Mouse (Mus musculus) intestine, embryonic 14.5 days (tissue): ENCODE data around the gene Serpina5. TPM values are rescaled to one million over a fixed set of nuclear protein-coding genes. Genes with fewer than 3 reads are reported as not detected.

ENCODE experiments used
- polyA plus RNA-seq: library from polyadenylated mRNA; unstranded; fragments of >200 nt; fragmentation: Nextera tagmentation; extraction: Ambion mirVana; gene quantifications from 2 replicates; pipeline ENCODE4 v1.2.1, GENCODE M21; 2014

Gene Serpina5
- polyA plus RNA-seq, 1 experiment from 2014 or later = not detected

Other genes with a start within 250 kb of the Serpina5 start
- gene Serpina1a, start 237.6 kb upstream of the Serpina5 start, polyA plus RNA-seq = 35.4 and 41.6 TPM in 2 replicates
- 30.5 and 35.0 TPM in 2 replicates for gene Serpina1c, start 196.2 kb upstream of the Serpina5 start, polyA plus RNA-seq
- gene Serpina1e, start 142.1 kb upstream of the Serpina5 start, polyA plus RNA-seq = 5.3 and 9.2 TPM in 2 replicates
- not detected in 2 replicates for gene Serpina11, start 111.2 kb upstream of the Serpina5 start, polyA plus RNA-seq
- gene Serpina9, start 87.4 kb upstream of the Serpina5 start, polyA plus RNA-seq = 0.04 TPM in 1 of 2 replicates, not detected in the other
- gene Serpina12, start 56.7 kb upstream of the Serpina5 start, polyA plus RNA-seq = not detected in 2 replicates
- gene Serpina3a, start 11.6 kb downstream of the Serpina5 start, polyA plus RNA-seq = not detected in 2 replicates
- 0.13 TPM in 1 of 2 replicates, not detected in the other for gene Serpina3b, start 26.9 kb downstream of the Serpina5 start, polyA plus RNA-seq
- gene Serpina3c, start 52.8 kb downstream of the Serpina5 start, polyA plus RNA-seq = not detected in 2 replicates
- 0.12 and 0.17 TPM in 2 replicates for gene Serpina3f, start 113.4 kb downstream of the Serpina5 start, polyA plus RNA-seq
- 2.2 and 2.7 TPM in 2 replicates for gene Serpina3g, start 135.1 kb downstream of the Serpina5 start, polyA plus RNA-seq
- not detected in 2 replicates for gene Serpina3i, start 162.0 kb downstream of the Serpina5 start, polyA plus RNA-seq
- not detected in 2 replicates for gene Serpina3j, start 213.4 kb downstream of the Serpina5 start, polyA plus RNA-seq
- not detected in 2 replicates for gene Serpina3k, start 237.4 kb downstream of the Serpina5 start, polyA plus RNA-seq
- gene Serpina3m, start 237.4 kb downstream of the Serpina5 start, polyA plus RNA-seq = not detected in 2 replicates